Mouse (Mus musculus): Measurements from ENCODE around the gene Ints13. TPM values are rescaled to one million over a fixed set of nuclear protein-coding genes. Genes with fewer than 3 reads are reported as not detected.

Gene Ints13
- polyA plus RNA-seq (2014; fragmentation: Illumina TruSeq; extraction: RNeasy Lipid Tissue Mini Kit (QIAGEN cat#74804); ENCODE audit: low read depth, low replicate concordance): 100 TPM

DNA sequence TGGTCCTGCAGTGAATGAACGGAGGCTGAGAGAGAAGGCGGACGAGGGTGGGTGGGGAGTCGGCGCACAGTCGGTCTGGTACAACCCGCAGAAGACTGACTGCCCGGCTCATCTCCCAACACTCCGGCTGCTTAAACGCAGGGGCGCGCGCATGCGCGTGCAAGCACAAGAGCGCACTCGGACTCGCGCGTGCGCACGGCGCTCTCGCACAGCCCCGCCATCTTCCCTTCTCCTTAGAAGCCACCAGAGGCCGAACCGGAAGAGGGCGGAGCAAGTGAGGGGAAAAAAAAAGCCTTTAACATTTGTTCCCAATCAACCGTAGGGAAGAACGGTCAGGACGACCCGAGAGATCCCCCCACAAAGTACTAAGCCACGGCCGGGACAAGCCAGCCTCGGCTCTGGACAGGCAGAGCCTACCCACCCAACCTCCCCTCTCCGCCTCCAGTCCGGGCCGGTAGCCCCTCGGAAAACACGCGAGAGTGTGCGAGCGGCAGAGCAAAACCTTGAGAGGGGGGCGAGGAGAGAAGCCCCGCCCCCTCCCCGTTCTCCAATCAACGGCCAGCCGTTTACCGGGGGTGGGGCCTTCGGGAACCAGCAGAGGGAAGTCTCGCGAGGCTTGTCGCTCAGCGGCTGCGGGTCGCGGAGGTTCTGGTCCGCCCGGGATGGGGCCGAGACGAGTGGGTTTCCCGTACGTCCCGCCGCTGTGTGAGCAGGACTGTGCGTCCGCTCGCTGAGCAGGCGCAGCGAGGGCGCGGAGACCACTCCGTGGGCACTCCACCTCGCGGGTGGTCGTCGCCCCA, at the start of gene Ints13:
TSS of gene Ints13 (minus strand) at position 526 of the 800 bp plus-strand sequence.

DNA sequence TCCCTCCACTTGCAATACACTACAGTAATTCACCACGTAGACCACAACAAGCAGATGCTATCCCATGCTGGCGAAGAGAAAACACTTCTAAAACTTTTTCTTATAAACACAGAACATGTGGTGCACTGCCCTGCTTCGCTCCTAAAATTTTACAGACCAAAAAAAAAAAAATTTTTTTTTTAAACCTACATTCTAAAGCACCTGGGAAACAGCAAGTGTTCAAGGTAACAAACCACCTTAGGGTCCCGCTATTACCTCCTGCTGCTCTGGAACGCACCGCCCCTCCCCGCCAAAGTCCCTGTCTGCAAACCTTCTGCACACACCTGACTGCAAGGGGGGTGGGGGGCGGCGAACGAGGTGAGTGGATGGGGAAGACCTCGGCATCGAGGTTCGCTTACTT, 732 bp downstream of the Ints13 start, which contains the start of gene Fgfr1op2:
TSS of gene Fgfr1op2 (plus strand) at position 301 of the 400 bp plus-strand sequence.

DNA sequence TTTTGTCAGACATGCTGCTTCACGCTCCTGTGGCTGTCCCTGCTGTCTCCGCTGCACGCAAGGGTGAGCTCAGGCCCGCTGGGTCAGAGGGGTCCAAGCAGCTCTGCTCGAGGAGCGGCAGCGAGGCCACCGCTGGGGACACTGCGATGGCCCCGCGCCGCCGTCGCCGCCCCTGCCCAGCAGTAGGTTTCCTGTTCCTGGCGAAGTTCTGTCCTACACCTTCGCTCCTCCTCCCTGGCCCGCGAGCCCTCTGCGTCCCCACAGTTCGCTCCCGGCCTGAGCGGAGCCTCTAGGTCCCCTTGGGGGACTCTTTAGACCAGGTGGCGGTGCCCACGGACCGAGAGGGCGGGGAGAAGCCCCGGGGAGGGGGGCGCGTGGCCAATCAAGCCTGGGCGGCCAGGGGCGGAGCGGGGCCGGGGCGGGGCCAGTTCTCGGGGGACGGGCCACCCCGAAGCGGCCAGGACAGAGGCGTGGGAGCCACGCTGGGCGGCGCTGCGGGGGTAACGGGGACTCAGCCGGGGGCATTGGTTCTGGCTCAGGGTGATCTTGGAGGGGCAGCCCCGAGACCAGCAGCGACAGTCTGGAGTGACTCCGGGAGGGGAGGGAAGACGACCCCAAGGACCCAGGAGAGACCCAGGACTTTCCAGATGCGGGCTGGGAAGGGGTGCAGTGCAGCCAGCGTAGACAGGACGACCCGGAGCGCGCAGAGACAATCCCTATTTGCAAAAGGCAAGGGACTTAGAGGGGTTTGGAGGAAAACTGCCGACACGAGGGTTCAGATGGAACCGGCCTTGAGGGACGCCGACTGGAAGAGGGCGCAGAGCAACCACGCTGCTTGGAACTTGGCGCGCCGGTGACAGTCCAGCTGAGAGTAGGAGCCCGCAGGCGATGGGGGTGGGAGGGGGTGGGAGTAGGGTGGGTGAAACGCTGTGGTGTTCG, 75.5 kb downstream of the Ints13 start, which contains the start of gene Itpr2:
TSS of gene Itpr2 (minus strand) at position 358 of the 939 bp plus-strand sequence.

Other genes with a start within 250 kb of the Ints13 start
- 9.1 TPM for gene Itpr2, start 75.6 kb downstream of the Ints13 start, polyA plus RNA-seq (2014; fragmentation: Illumina TruSeq; extraction: RNeasy Lipid Tissue Mini Kit (QIAGEN cat#74804); ENCODE audit: low read depth, low replicate concordance)
- 260 TPM for gene Fgfr1op2, start 632 bp downstream of the Ints13 start, polyA plus RNA-seq (2014; fragmentation: Illumina TruSeq; extraction: RNeasy Lipid Tissue Mini Kit (QIAGEN cat#74804); ENCODE audit: low read depth, low replicate concordance)
- gene Med21, start 64.7 kb upstream of the Ints13 start, polyA plus RNA-seq (2014; fragmentation: Illumina TruSeq; extraction: RNeasy Lipid Tissue Mini Kit (QIAGEN cat#74804); ENCODE audit: low read depth, low replicate concordance): 207 TPM
- gene Tm7sf3, start 65.0 kb upstream of the Ints13 start, polyA plus RNA-seq (2014; fragmentation: Illumina TruSeq; extraction: RNeasy Lipid Tissue Mini Kit (QIAGEN cat#74804); ENCODE audit: low read depth, low replicate concordance): 44.1 TPM
- 96.8 TPM for gene Stk38l, start 147.2 kb upstream of the Ints13 start, polyA plus RNA-seq (2014; fragmentation: Illumina TruSeq; extraction: RNeasy Lipid Tissue Mini Kit (QIAGEN cat#74804); ENCODE audit: low read depth, low replicate concordance)
- gene Arntl2, start 218.2 kb upstream of the Ints13 start, polyA plus RNA-seq (2014; fragmentation: Illumina TruSeq; extraction: RNeasy Lipid Tissue Mini Kit (QIAGEN cat#74804); ENCODE audit: low read depth, low replicate concordance): 4.5 TPM

All from sigmoid colon, adult 10 weeks (tissue).